Comparison of ENCODE assay signal across 21 mouse cellular contexts in the genomic region with DNA sequence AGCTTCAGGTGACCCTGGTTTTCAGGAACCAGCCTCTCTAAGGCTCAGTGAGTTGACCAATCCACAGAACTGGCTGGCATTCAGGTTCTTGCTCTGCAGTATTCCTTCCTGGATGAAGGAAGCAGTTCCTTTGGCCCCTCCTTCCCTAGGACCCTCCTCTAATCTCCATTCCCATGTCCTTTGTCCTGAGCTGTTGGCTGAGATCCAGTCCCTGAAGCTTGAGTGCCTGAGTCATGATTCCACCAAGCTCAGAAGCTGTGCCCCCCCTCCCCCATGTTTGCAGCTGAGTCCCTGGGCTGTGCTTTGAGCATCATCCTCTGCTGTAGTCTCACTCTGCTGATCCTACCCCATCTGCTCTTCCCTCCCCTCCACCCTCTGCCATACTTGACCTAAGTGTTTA. TPM values are rescaled to one million over a fixed set of nuclear protein-coding genes. Genes with fewer than 3 reads are reported as not detected.
DNase-seq lines count a peak whose midpoint lies in the region; ATAC-seq and TF ChIP-seq lines count a peak whose summit lies in the region.
"Not testable (repeated sequence)": the region's sequence is repeated elsewhere in the genome, so short reads cannot be mapped to it uniquely, and the experiment has no call there.
"Had no signal": no experiment of that assay in that cellular context is flagged by ENCODE, and none has a peak within 500 bp of the region (broad histone marks: within the 10 kb centered on the region; RNA-seq: fewer than 3 reads in every experiment).

No protein-coding gene starts in this region.

- H3K27me3 ChIP-seq in embryonic facial prominence, embryonic 14.5 days (replicated peaks; ENCODE audit: control insufficient read depth, insufficient read depth, low read length); heart, embryonic 12.5 days (replicated peaks); intestine, embryonic 16.5 days (replicated peaks; ENCODE audit: control insufficient read depth, insufficient read depth, low read length); liver, postnatal 0 days (ENCODE audit: insufficient read depth, low read length); stomach, postnatal 0 days (ENCODE audit: control insufficient read depth, insufficient read depth, low read length): not testable (repeated sequence)

- not testable (repeated sequence) for H3K9ac ChIP-seq in embryonic facial prominence, embryonic 14.5 days (ENCODE audit: low read depth, low read length); heart, embryonic 12.5 days; intestine, embryonic 16.5 days (ENCODE audit: low read depth, low read length); liver, postnatal 0 days (replicated peaks); stomach, postnatal 0 days (ENCODE audit: low read length)

- not testable (repeated sequence) for TF ChIP-seq EP300 in liver, postnatal 0 days (IDR thresholded peaks at IDR 0.05; ENCODE audit: low read depth); stomach, postnatal 0 days (optimal IDR thresholded peaks at IDR 0.05)

- DNase-seq in Muller cell, postnatal 12 days (ENCODE audit: inconsistent ontology term) = peak; percentile 61
- peak; percentile 19 for DNase-seq in embryonic facial prominence, embryonic 14.5 days (ENCODE audit: low spot score)
- DNase-seq in kidney, postnatal 10 days = peak; percentile 27
- not testable (repeated sequence) for DNase-seq in liver, postnatal 0 days
- DNase-seq in lung, postnatal 10 days = peak; percentile 10
- DNase-seq in stomach, postnatal 0 days (ENCODE audit: low spot score) = peak; percentile 41

- H3K4me1 ChIP-seq in embryonic facial prominence, embryonic 14.5 days (ENCODE audit: control insufficient read depth, insufficient read depth, low read length); heart, embryonic 12.5 days (replicated peaks); intestine, embryonic 16.5 days (ENCODE audit: control insufficient read depth, insufficient read depth, low read length); liver, postnatal 0 days (ENCODE audit: insufficient read depth); stomach, postnatal 0 days (replicated peaks; ENCODE audit: control insufficient read depth, insufficient read depth): not testable (repeated sequence)

- not testable (repeated sequence) for H3K4me3 ChIP-seq in embryonic facial prominence, embryonic 14.5 days (ENCODE audit: low read depth, low read length); heart, embryonic 12.5 days; intestine, embryonic 16.5 days (ENCODE audit: low read length); liver, postnatal 0 days (ENCODE audit: low read depth, low read length); stomach, postnatal 0 days (ENCODE audit: low read depth, low read length)

- not testable (repeated sequence) for H3K36me3 ChIP-seq in embryonic facial prominence, embryonic 14.5 days (ENCODE audit: control insufficient read depth, insufficient read depth, low read length); heart, embryonic 12.5 days; intestine, embryonic 16.5 days (ENCODE audit: control insufficient read depth, insufficient read depth, low read length); liver, postnatal 0 days (replicated peaks; ENCODE audit: insufficient read depth, low read length); stomach, postnatal 0 days (ENCODE audit: control insufficient read depth, insufficient read depth, low read length)

- not testable (repeated sequence) for H3K27ac ChIP-seq in embryonic facial prominence, embryonic 14.5 days (replicated peaks; ENCODE audit: low read depth, low read length); heart, embryonic 12.5 days (ENCODE audit: poor library complexity, severe bottlenecking); intestine, embryonic 16.5 days (ENCODE audit: low read length); liver, postnatal 0 days (ENCODE audit: low read depth); stomach, postnatal 0 days (replicated peaks)

- ATAC-seq in embryonic facial prominence, embryonic 14.5 days (ENCODE audit: low read depth) = not testable (repeated sequence)
- ATAC-seq in heart, embryonic 12.5 days (ENCODE audit: insufficient number of reproducible peaks, low FRiP score) = peak; percentile 59; the same call in 1 of the 2 replicates
- ATAC-seq in intestine, embryonic 16.5 days = peak; percentile 68
- peak; percentile 47; the same call in 1 of the 2 replicates for ATAC-seq in liver, postnatal 0 days
- peak; percentile 46; the same call in 1 of the 2 replicates for ATAC-seq in stomach, postnatal 0 days (ENCODE audit: low FRiP score, low TSS enrichment)

- TF ChIP-seq CTCF in liver, postnatal 0 days (IDR thresholded peaks at IDR 0.05; ENCODE audit: low read depth); stomach, postnatal 0 days (IDR thresholded peaks at IDR 0.05; ENCODE audit: low read depth): not testable (repeated sequence)

- not testable (repeated sequence) for H3K4me2 ChIP-seq in embryonic facial prominence, embryonic 14.5 days (ENCODE audit: low read depth, low read length); heart, embryonic 12.5 days; intestine, embryonic 16.5 days (ENCODE audit: low read depth, low read length); liver, postnatal 0 days (ENCODE audit: low read depth, low read length); stomach, postnatal 0 days (replicated peaks; ENCODE audit: low read depth)

- H3K9me3 ChIP-seq in embryonic facial prominence, embryonic 14.5 days (ENCODE audit: control insufficient read depth, low read length); heart, embryonic 12.5 days (replicated peaks); intestine, embryonic 16.5 days (ENCODE audit: control insufficient read depth, low read length); liver, postnatal 0 days (ENCODE audit: low read length); stomach, postnatal 0 days (ENCODE audit: control insufficient read depth, low read length): not testable (repeated sequence)

RNA-seq across cellular contexts. Expression of gene Omt2b, which starts 9.7 kb away (rescaled TPM):
- polyA plus RNA-seq in embryonic facial prominence, embryonic 14.5 days (2014; fragmentation: Nextera tagmentation; extraction: Ambion mirVana) = not detected in 2 replicates
- not detected in 2 replicates for polyA plus RNA-seq in heart, embryonic 12.5 days (2016; fragmentation: Nextera tagmentation; extraction: Ambion mirVana)
- polyA plus RNA-seq in intestine, embryonic 16.5 days (2015; fragmentation: Nextera tagmentation; extraction: Ambion mirVana) = not detected in 2 replicates
- polyA plus RNA-seq in liver, postnatal 0 days (2015; fragmentation: Nextera tagmentation; extraction: Ambion mirVana) = not detected in 2 replicates
- not detected in 2 replicates for polyA plus RNA-seq in stomach, postnatal 0 days (2015; fragmentation: Nextera tagmentation; extraction: Ambion mirVana)
- polyA plus RNA-seq: embryonic facial prominence, embryonic 12.5 days; forebrain, embryonic 10.5 days; forebrain, postnatal 0 days; heart, embryonic 16.5 days; hindbrain, embryonic 13.5 days; kidney, adult 2 months; limb, embryonic 14.5 days; liver, embryonic 13.5 days; lung, adult 2 months; macrophage; midbrain, embryonic 13.5 days; neural tube, embryonic 15.5 days; stomach, embryonic 15.5 days had no signal

RNA-seq across cellular contexts. Expression of gene Gsta2, which starts 18.5 kb away (rescaled TPM):
- 4.9 and 5.5 TPM in 2 replicates for polyA plus RNA-seq in embryonic facial prominence, embryonic 14.5 days (2014; fragmentation: Nextera tagmentation; extraction: Ambion mirVana)
- not detected in 2 replicates for polyA plus RNA-seq in heart, embryonic 12.5 days (2016; fragmentation: Nextera tagmentation; extraction: Ambion mirVana)
- 77.3 and 89.5 TPM in 2 replicates for polyA plus RNA-seq in intestine, embryonic 16.5 days (2015; fragmentation: Nextera tagmentation; extraction: Ambion mirVana)
- 1.3 and 2.3 TPM in 2 replicates for polyA plus RNA-seq in liver, postnatal 0 days (2015; fragmentation: Nextera tagmentation; extraction: Ambion mirVana)
- 69.4 and 82.2 TPM in 2 replicates for polyA plus RNA-seq in stomach, postnatal 0 days (2015; fragmentation: Nextera tagmentation; extraction: Ambion mirVana)
- polyA plus RNA-seq: embryonic facial prominence, embryonic 12.5 days; forebrain, embryonic 10.5 days; forebrain, postnatal 0 days; hindbrain, embryonic 13.5 days; liver, embryonic 13.5 days; macrophage; midbrain, embryonic 13.5 days; neural tube, embryonic 15.5 days had no signal

RNA-seq across cellular contexts. Expression of gene Omt2a, which starts 22.5 kb away (rescaled TPM):
- not detected in 2 replicates for polyA plus RNA-seq in embryonic facial prominence, embryonic 14.5 days (2014; fragmentation: Nextera tagmentation; extraction: Ambion mirVana)
- polyA plus RNA-seq in heart, embryonic 12.5 days (2016; fragmentation: Nextera tagmentation; extraction: Ambion mirVana) = not detected in 2 replicates
- polyA plus RNA-seq in intestine, embryonic 16.5 days (2015; fragmentation: Nextera tagmentation; extraction: Ambion mirVana) = not detected in 2 replicates
- not detected in 2 replicates for polyA plus RNA-seq in liver, postnatal 0 days (2015; fragmentation: Nextera tagmentation; extraction: Ambion mirVana)
- not detected in 2 replicates for polyA plus RNA-seq in stomach, postnatal 0 days (2015; fragmentation: Nextera tagmentation; extraction: Ambion mirVana)
- polyA plus RNA-seq: embryonic facial prominence, embryonic 12.5 days; forebrain, embryonic 10.5 days; forebrain, postnatal 0 days; heart, embryonic 16.5 days; hindbrain, embryonic 13.5 days; kidney, adult 2 months; limb, embryonic 14.5 days; liver, embryonic 13.5 days; lung, adult 2 months; macrophage; midbrain, embryonic 13.5 days; neural tube, embryonic 15.5 days; stomach, embryonic 15.5 days had no signal

RNA-seq across cellular contexts. Expression of gene Dppa5a, which starts 30.9 kb away (rescaled TPM):
- polyA plus RNA-seq in embryonic facial prominence, embryonic 14.5 days (2014; fragmentation: Nextera tagmentation; extraction: Ambion mirVana) = 0.37 TPM in 1 of 2 replicates, not detected in the other
- not detected in 2 replicates for polyA plus RNA-seq in heart, embryonic 12.5 days (2016; fragmentation: Nextera tagmentation; extraction: Ambion mirVana)
- polyA plus RNA-seq in intestine, embryonic 16.5 days (2015; fragmentation: Nextera tagmentation; extraction: Ambion mirVana) = not detected in 2 replicates
- polyA plus RNA-seq in liver, postnatal 0 days (2015; fragmentation: Nextera tagmentation; extraction: Ambion mirVana) = not detected in 2 replicates
- polyA plus RNA-seq in stomach, postnatal 0 days (2015; fragmentation: Nextera tagmentation; extraction: Ambion mirVana) = 1.2 and 2.1 TPM in 2 replicates
- polyA plus RNA-seq: forebrain, embryonic 10.5 days; heart, embryonic 16.5 days; kidney, adult 2 months; liver, embryonic 13.5 days; macrophage; stomach, embryonic 15.5 days had no signal

RNA-seq across cellular contexts. Expression of gene Ooep, which starts 41.5 kb away (rescaled TPM):
- 3.1 and 3.7 TPM in 2 replicates for polyA plus RNA-seq in embryonic facial prominence, embryonic 14.5 days (2014; fragmentation: Nextera tagmentation; extraction: Ambion mirVana)
- 0.56 and 0.68 TPM in 2 replicates for polyA plus RNA-seq in heart, embryonic 12.5 days (2016; fragmentation: Nextera tagmentation; extraction: Ambion mirVana)
- 0.26 and 0.39 TPM in 2 replicates for polyA plus RNA-seq in intestine, embryonic 16.5 days (2015; fragmentation: Nextera tagmentation; extraction: Ambion mirVana)
- not detected in 2 replicates for polyA plus RNA-seq in liver, postnatal 0 days (2015; fragmentation: Nextera tagmentation; extraction: Ambion mirVana)
- 0.81 and 0.90 TPM in 2 replicates for polyA plus RNA-seq in stomach, postnatal 0 days (2015; fragmentation: Nextera tagmentation; extraction: Ambion mirVana)
- polyA plus RNA-seq: macrophage had no signal

Comparison
In these comparisons a context has a peak if more than half of its experiments do, and no peak if none do; other contexts are left out.
1. RNA of gene Gsta2, which starts 18.5 kb away (polyA plus RNA-seq): 77.3 to 89.5 TPM in intestine, embryonic 16.5 days and 69.4 to 82.2 TPM in stomach, postnatal 0 days; 4.9 to 5.5 TPM in embryonic facial prominence, embryonic 14.5 days, 1.3 to 2.3 TPM in liver, postnatal 0 days and not detected in heart, embryonic 12.5 days; every median in the first group is over 10 times any median in the second.